Mouse (Mus musculus): ENCODE data around the gene Grin2a.
"Not testable (repeated sequence)": the region's sequence is repeated elsewhere in the genome, so short reads cannot be mapped to it uniquely, and the experiment has no call there.

- not testable (repeated sequence) for TF ChIP-seq POLR2A (IDR thresholded peaks at IDR 0.05; ENCODE audit: control insufficient read depth, extremely low read depth, insufficient read depth, low read length, poor library complexity); CTCF (IDR thresholded peaks at IDR 0.05; ENCODE audit: borderline replicate concordance, control insufficient read depth, extremely low read depth, insufficient read depth, low read length, poor library complexity)
These were observed 382.8 kb downstream of the Grin2a start for GRCm38 (mm10) chr16:9612596-9612995.
